Mouse (Mus musculus) cerebellum, adult 2 months (tissue): ENCODE data around the gene Pdzd2.

ENCODE experiments used
- CTCF ChIP-seq: fragments of 200-500 bp; IDR thresholded peaks from 2 replicates; pipeline ENCODE4 v1.5.1; 2011; ENCODE audit warnings: low read depth, mild to moderate bottlenecking, control low read depth, low read length, moderate library complexity, borderline replicate concordance; ENCODE audit not compliant: insufficient read depth
- POLR2A ChIP-seq: fragments of 200-500 bp; IDR thresholded peaks from 2 replicates; pipeline ENCODE4 v1.6.1; 2011; ENCODE audit warnings: low read length, control low read depth, borderline replicate concordance; ENCODE audit not compliant: insufficient read depth

DNA sequence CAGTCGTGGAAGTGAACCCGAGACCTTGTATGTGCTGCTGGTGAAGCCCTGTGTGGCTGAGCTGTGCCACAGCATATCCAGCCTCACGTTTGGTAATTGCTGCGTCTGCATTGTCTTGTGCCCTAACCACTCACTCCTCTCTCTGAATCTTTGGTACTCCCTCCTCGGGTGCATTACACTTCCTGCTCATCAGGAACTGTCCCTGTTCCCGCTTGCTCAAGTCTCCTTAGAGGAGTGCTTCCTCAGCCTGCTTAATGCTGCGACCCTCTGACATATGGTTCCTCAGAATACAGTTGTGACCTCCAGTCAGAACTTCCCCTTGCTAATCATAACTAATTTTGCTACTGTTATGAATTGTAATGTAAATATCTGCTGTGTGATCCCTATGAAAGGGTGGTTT, 383.8 kb downstream of the Pdzd2 start:
- TF ChIP-seq CTCF (no peak), POLR2A (no peak)
